Mouse (Mus musculus): ENCODE results near the gene Smad3. TPM values are rescaled to one million over a fixed set of nuclear protein-coding genes. Genes with fewer than 3 reads are reported as not detected.
A peak's percentile ranks its signal among the peaks of the same experiment; 100 is the strongest.

Smad3 gene
- polyA plus RNA-seq, 1 experiment from 2014 or later = 17.5 TPM

- Histone ChIP-seq H3K27me3 (replicated peaks) (no peaks in the 10 kb centered on the region), H3K9me3 (no peaks in the 10 kb centered on the region), H3K36me3 (no peaks in the 10 kb centered on the region), H3K4me3 (replicated peaks) (no peak overlapping the region), H3K27ac (no peak overlapping the region), H3K4me1 (peaks cover 20% of the 10 kb centered on the region), H3K9ac (no peak overlapping the region), H3K4me2 (no peak overlapping the region)
- no peak for ATAC-seq (ENCODE audit: insufficient read depth, low FRiP score, low read depth)
- 78% methylated on average over 6 of the region's 6 CpGs for WGBS
Measured at GRCm38 (mm10) chr9:63608006-63608405, 149.8 kb downstream of the Smad3 start.

GRCm38 (mm10) chr9:63606594-63606993 is 151.2 kb downstream of the Smad3 start:
- H3K27ac ChIP-seq = no peak overlapping the region
- no peak overlapping the region for H3K4me3 ChIP-seq (replicated peaks)
- no peak overlapping the region for H3K4me2 ChIP-seq
- no peaks in the 10 kb centered on the region for H3K9me3 ChIP-seq
- no peaks in the 10 kb centered on the region for H3K36me3 ChIP-seq
- peaks cover 19% of the 10 kb centered on the region for H3K4me1 ChIP-seq
- 77% methylated on average over 2 of the region's 2 CpGs for WGBS
- H3K9ac ChIP-seq = no peak overlapping the region
- no peak for ATAC-seq (ENCODE audit: insufficient read depth, low FRiP score, low read depth)
- H3K27me3 ChIP-seq (replicated peaks) = no peaks in the 10 kb centered on the region

GRCm38 (mm10) chr9:63603849-63604248 is 153.9 kb downstream of the Smad3 start:
- H3K9ac ChIP-seq = no peak overlapping the region
- peak overlapping the region; percentile 74 for H3K4me2 ChIP-seq
- no peak overlapping the region for H3K4me3 ChIP-seq (replicated peaks)
- WGBS = 57% methylated on average over 6 of the region's 6 CpGs
- peaks cover 14% of the 10 kb centered on the region; the same call in 1 of the 2 replicates for H3K4me1 ChIP-seq
- no peak overlapping the region for H3K27ac ChIP-seq
- no peaks in the 10 kb centered on the region for H3K36me3 ChIP-seq
- no peaks in the 10 kb centered on the region for H3K9me3 ChIP-seq
- no peak for ATAC-seq (ENCODE audit: insufficient read depth, low FRiP score, low read depth)
- H3K27me3 ChIP-seq (replicated peaks) = no peaks in the 10 kb centered on the region

- peak within 1 kb of the TSS; percentile 98 for H3K4me3 ChIP-seq (replicated peaks)
- H3K9me3 ChIP-seq = no peaks in the 10 kb centered on the region
- H3K27me3 ChIP-seq (replicated peaks) = no peaks in the 10 kb centered on the region
- 2% methylated on average over 66 of the region's 70 CpGs for WGBS
- no peaks in the 10 kb centered on the region for H3K36me3 ChIP-seq
- H3K9ac ChIP-seq = peak within 1 kb of the TSS; percentile 85
- peak; percentile 99 for ATAC-seq (ENCODE audit: insufficient read depth, low FRiP score, low read depth)
- no peak within 1 kb of the TSS; the same call in 1 of the 2 replicates for H3K27ac ChIP-seq
- peaks cover 14% of the 10 kb centered on the region; the same call in 1 of the 2 replicates for H3K4me1 ChIP-seq
- peak within 1 kb of the TSS; percentile 74 for H3K4me2 ChIP-seq
Measured at GRCm38 (mm10) chr9:63602043-63602939, 155.5 kb downstream of the Smad3 start, which contains the start of the genes Iqch and Aagab. Iqch (minus strand) TSS chr9:63602493. Aagab (plus strand) TSS chr9:63602660.

Other genes starting within 250 kb of the Smad3 start
- 0.10 and 0.12 TPM in 2 replicates for gene Iqch, start 155.5 kb downstream of the Smad3 start, polyA plus RNA-seq (2015; fragmentation: Nextera tagmentation; extraction: Ambion mirVana)
- gene Aagab, start 155.3 kb downstream of the Smad3 start, polyA plus RNA-seq (2015; fragmentation: Nextera tagmentation; extraction: Ambion mirVana) = 29.1 and 29.6 TPM in 2 replicates

All from stomach, embryonic 15.5 days (tissue).